Mouse (Mus musculus) B cell, adult 67 days (primary cell): ENCODE data around the gene Csnk2b. TPM values are rescaled to one million over a fixed set of nuclear protein-coding genes. Genes with fewer than 3 reads are reported as not detected.

Experiments used
- total RNA-seq, 2 experiments: library from RNA; stranded (reverse); gene quantifications; 4 replicates each; pipeline ENCODE4 v1.2.4; 2023

Csnk2b gene
- 100 to 1,000 TPM; 126 to 147 TPM for total RNA-seq

DNA sequence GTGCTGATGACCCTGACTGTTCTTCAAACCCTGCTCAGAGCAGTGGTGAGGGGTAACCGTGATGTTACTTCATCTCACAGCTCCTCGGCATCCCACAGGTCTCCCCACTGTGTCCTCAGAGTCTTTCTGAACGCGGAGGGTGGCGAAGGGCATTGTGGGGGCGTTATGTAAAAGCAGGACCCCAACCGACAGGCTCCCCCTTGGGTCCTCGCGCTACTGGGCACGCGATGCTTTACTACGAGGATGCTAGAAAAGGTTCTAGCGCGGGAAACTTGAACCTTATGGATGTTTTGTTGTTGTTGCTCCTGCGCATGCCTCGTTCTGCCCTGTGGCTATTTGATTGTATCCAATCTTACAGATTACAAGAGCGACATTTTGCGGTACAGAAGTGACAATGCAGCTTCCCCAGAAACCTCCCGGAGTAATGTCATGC is at the start of gene Csnk2b:
TSS of gene Csnk2b (minus strand) at position 183 of the 433 bp plus-strand sequence.

DNA sequence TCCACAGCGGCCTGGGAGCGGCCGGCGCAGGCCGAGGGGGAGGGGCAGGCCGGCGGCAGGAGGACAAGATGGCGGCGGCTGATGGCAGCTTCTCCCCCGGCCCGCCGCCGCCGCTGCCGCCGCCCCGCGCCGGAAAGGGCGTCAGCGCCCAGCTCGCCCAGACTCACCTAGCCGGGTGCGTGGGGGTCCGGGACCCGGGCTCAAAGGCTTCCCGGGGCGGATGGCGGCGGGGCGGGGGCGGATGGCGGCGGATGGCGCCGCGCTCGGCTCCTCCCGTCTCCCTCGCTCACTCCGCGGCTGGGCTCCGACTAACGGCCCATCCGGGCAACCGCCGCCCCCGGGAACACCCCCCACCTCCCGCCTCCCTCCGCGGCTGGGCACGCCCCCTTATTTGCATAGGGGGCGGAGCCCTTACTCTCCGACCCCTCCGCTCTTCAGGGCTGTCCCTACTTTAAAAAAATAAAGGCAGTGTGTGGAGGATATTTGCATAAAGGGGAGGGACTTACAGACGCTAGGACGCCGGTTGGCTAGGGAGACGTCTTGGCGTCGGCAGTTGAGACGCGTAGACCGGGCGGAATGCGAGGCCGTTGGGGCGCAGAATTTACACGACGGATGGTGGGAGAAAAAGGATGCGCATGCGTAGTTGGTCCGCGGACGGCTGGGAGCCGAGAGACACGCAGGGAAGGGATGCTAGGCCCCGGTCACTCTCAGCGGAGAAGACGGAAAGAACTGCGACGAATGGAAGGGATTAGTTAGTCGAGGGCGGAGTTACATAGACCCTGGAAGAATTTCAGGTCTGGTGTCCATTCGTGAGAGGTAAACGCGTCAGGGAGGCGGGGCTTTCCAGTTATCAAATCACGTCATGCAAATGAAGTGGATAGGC is 43.0 kb upstream of the Csnk2b start, which contains the start of gene Prrc2a:
TSS of gene Prrc2a (minus strand) at position 330 of the 883 bp plus-strand sequence.

DNA sequence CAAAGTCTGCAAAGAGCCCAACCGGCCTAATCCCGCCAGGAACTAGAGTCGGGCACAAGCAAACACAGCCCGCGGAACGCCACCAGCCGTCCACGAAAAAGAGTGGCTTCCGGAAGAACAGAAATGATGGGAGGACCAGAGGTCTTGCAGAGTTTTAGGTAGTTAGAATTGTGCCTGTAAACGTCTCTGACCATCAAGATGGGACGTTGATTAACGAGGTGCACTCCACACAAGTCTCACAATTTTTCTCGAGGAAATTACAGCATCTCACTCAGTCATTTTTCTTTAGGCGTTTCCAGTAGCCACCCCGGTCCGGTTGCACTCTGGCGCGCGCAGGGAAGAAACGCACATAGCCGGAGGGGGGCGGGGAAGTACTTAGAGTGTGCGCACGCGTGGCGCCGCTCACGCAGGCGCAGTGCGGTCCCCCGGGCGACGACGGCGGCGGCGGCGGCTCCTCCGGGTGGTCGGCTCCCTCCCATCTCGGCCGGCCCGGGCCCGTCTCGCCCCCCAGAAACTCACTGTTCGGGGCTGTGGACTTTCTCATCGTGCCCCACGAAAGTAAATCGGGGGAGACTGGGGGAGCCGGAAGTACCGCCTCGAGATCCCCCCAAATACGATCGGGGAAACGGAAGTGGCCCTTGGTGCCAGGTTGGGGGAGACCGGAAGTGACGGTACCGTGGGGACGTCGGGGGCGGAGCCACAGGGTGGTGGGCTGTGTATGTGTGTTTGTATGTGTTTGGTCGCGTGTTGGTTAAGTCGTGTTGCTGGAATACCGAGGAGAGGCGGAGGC is 13.1 kb upstream of the Csnk2b start, which contains the start of gene Bag6:
TSS of gene Bag6 (plus strand) at position 378 of the 790 bp plus-strand sequence.

DNA sequence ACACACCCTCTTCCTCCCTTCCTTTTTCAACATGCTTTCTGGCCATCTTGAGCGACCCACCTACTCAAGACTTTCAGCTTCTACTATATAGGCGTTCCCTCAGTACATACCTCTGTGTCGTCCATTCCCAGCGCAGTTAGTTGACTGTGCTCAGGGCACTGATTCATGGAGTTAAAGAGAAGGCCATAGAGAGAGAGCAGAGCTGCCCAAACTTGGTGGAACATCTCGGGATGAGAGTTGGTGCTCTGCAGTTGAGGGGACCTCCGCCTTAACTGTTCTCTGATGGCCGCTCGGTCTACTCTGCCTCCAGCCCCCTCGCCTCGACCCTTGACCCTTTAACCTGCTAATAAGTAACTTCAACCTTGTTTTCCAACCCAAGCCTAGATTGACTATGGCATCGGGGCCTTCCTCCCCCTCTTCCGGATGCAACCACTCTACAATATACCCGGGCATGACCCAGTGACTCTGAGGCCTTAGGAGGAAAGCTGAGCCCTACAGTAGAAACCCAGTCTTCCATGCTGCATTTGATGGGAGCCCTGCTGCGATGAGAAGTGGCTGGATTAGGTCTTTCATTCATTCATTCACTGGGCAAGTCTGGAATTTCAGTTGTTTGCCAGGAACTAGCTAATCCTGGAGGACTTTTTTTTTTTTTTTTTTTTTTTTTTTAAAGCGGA is 9.8 kb upstream of the Csnk2b start, which contains the start of gene Apom:
TSS of gene Apom (minus strand) at position 551 of the 674 bp plus-strand sequence.

DNA sequence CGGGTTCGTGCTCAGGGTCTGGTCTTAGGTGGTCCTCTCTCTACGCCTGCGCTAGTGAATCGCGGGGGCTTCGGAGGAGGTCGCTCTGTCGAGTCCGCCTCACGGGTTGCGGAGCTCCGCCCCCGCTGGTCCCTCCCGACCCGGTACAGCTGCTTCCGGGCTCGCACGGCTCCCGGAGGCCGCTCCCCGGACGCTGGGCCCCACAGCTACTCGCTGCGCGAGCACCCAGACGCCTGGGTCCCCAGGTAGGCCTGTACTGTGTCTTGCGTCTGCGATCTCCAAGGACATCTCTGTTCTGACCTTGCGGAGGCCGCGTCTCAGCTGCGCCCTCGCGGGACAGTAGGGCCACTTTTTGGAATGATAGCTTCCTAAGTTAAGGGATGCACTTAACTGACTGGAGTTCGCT is 4.4 kb upstream of the Csnk2b start, which contains the start of gene D17H6S53E:
TSS of gene D17H6S53E (plus strand) at position 168 of the 406 bp plus-strand sequence.

DNA sequence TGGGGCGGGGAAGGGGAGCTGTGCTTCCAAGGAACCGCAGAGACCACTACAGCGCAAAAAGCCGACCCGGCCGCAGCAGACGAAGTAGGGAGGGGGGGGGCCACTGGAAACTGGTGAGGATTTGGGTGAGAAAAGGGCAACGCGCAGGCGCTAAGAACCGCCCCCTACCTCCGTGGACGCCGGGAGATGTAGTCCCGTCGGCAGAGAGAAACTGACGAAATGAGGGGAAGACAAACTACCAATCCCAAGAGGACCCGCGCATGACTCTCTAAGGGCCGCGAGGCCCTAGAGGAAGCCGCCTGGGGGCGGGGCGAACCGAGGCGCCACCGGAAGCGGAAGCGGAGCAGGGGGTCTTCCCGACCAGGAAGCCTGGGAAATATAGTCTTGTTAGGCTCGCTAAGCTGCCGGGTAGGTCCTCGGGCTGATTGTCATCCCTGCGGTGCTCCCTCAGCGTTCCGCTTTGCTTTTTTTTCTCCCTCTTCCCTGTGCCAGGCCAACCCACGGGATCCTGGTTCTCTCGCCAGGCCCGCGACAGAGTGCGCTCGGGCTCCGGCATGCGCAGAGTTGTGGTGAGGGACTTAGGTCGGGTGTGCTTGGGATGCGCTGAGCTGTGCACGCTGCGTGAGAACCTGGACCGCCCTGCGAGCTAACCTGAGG is 582 bp downstream of the Csnk2b start, which contains the start of gene Gpank1:
TSS of gene Gpank1 (plus strand) at position 313 of the 657 bp plus-strand sequence.

DNA sequence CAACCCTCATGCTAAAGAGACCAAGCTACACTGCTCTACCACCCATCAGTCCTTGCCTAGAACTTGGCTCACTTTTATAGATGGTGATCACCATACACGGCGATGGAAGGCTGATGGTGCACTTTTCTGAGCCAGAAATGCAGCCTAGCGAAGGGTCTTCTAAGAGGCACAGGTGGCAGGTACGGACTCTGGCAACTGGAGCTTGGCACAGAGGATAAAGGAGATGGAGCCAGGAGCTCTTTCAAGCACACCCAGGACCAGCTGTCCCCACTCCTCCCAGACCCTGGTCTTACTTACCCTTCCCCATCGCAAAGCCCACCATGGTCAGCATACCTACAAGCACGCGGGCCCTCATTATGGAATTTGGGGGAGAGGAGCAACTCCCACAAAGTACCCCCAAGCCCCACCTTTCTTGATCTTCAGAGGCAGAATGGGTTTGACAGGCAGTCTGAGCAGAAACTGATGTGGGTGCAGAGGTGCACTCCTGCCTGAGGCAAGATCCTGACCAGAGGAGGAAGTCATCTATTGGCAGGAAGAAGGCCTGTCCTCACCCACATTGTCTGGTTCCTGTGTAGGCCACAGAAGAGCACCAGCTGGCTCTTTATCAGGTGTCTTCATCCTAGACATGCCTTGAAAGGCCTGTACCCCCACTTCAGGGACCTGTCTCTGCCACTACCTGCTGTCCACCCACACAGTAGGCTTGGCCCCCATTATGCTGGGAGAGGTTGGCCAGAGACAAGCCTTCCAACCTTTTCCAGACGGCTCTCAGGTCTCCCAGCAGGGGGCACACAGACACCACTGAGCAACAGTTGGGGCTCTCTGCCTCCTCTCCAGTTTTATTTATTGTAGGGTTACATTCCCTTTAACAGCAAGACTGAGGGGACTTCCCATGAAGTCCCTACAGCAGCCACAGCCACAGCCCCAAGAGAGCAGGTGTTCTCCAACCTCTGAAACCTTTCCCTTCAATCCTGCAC is 6.5 kb downstream of the Csnk2b start, which contains the start of gene Ly6g5b:
TSS of gene Ly6g5b (minus strand) at position 383 of the 974 bp plus-strand sequence.

DNA sequence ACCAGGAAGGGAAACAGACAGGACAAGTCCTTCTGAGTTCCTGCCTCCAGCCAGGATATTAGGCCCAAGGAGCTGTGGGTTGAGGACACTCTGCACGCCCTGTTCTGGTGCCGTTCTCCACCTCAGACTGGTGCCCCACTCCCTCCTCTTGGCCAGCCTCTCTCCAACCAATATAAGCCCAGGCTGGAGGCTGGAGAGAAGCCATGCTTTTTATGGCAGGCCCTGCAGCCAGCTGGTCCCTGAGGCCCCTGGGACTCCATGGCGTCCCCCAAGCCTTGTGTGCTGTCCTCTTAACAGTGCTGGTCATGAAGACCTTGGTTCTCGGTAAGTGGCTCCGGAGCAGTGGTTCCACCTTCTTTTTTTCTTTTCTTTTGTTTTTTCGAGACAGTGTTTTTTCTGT is 13.8 kb downstream of the Csnk2b start, which contains the start of gene Ly6g5c:
TSS of gene Ly6g5c (plus strand) at position 183 of the 400 bp plus-strand sequence.

DNA sequence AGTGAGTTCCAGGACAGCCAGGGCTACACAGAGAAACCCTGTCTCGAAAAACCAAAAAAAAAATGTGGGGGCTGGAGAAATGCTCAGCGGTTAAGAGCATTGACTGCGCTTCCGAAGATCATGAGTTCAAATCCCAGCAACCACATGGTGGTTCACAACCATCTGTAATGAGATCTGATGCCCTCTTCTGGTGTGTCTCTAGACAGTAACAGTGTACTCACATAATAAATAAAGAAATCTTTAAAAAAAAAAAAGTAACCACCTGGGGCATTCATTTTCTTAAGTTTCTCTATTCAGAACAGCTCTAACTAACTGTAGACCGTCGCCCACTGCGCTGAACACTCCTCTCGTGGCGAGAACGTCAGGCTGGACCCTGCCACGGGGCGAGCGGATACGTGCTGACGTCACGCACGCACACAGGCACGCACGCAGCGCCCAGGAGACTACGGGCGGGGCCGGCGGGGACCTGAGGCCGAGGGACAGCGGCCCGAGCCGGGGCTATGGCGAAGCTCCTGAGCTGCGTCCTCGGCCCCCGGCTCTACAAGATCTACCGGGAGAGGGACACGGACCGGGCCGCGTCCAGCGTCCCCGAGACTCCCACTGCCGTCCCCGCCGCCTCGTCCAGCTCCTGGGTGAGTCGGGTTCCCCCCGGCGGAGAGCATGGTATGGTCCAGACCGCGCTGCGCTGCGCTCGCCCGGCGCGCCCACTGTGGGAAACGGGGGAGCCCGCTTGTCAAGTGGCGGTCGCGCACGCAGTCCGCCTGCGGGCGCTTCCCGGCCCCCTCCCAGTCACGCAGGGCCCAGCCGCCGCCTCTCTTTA is 32.8 kb downstream of the Csnk2b start, which contains the start of gene Abhd16a:
TSS of gene Abhd16a (plus strand) at position 439 of the 820 bp plus-strand sequence.

DNA sequence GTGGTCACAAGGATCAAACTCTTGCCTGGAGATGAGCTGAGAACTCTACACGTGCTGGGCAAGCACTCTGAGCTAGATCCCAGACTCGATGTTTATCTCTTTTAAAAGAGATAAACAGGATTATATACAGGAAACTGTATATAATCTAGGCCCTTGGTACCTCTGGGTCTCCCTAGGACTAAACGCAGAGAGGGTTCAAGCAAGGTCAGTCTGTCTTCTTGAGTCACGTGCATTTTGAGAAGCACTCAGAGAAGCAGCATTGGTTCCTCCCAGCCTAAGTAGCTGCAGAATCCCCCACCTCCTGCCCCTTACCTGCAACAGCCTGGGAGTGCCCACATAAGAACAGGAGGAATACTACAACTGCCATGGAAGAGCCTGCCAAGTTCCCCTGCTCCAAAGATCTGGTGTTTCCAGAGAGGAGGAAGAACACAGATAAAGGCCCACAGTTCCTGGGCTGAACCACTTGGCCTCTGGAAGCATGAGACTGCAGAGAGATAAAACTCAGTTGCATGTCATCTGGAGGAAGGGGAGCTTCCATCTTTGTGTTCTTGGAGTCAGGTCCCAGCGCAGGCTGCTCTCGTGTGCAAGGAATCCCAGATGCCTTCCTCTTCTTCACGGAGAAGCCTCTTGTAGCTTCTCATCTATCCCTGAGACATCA is 36.5 kb downstream of the Csnk2b start, which contains the start of gene Ly6g6f:
TSS of gene Ly6g6f (minus strand) at position 403 of the 658 bp plus-strand sequence.

DNA sequence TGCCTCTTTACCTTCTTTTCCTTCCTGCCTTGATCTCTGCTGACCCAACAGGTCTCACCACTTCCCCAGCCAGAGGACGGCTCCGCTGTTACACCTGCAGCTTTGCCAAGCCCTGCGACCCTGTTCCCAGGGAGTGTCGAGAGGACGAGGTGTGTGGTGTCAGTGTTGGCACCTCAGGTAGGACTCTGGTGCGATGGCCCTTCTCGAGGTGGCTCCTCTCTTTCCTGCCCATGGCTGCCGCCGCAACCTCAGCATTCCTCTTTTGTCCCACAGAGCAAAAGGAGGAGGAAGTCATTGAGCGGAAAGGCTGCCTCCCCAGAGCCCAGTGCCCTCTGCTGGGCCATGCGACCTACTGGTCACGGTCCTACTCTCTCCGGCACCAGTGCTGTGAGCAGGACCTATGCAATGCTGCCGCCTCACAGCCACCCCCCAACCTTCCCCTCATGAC is 44.0 kb downstream of the Csnk2b start, which contains the start of gene Ly6g6d:
TSS of gene Ly6g6d (minus strand) at position 280 of the 448 bp plus-strand sequence.

DNA sequence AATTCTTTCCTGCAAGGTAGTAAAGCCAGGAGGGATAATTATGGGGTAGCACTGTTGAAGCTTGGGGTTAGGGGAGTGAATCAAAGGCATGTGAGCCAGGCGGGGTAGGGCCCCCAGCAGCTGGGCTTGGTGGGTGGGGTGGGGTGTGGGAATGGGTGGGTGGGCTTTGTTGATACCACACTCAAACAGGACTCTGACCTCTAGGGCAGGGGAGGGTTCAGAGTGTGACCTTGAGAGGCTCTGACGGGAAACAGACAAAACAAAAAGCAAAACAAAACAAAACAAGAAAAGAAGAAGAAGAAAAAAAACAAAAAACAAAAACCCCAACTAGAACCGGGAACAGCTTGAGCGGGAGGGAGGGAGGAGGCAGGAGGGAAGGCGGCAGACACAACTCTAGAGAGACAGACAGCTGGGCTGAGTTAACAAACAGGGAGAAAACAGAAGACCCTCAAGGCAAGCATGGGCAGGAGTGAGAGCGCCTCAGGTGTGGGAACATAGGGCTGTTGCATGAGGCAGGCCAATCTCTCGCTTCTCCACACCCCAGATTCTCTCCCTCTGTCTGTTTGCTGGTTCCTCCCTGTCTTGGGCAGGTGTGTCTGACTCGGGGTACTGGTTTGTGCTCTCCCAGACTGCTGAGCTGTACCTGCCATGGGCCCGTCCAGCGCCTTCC is 45.2 kb downstream of the Csnk2b start, which contains the start of gene Ly6g6e:
TSS of gene Ly6g6e (plus strand) at position 396 of the 670 bp plus-strand sequence.

Other genes starting within 250 kb of the Csnk2b start
- 10 to 100 TPM in 1 of 2 experiments, 1 to 10 TPM in 1; 9.4 to 13.1 TPM for gene Zbtb12, start 242.6 kb downstream of the Csnk2b start, total RNA-seq
- not detected for gene Gm20547, start 240.0 kb downstream of the Csnk2b start, total RNA-seq
- 1 to 10 TPM; 2.4 to 2.6 TPM for gene C2, start 223.8 kb downstream of the Csnk2b start, total RNA-seq
- 100 to 1,000 TPM; 169 to 178 TPM for gene Ehmt2, start 223.6 kb downstream of the Csnk2b start, total RNA-seq
- not detected for gene Slc44a4, start 207.6 kb downstream of the Csnk2b start, total RNA-seq
- gene Neu1, start 190.8 kb downstream of the Csnk2b start, total RNA-seq: 10 to 100 TPM; 64.3 to 86.9 TPM
- gene Hspa1b, start 162.8 kb downstream of the Csnk2b start, total RNA-seq: 100 to 1,000 TPM in 1 of 2 experiments, 1 to 10 TPM in 1; 9.1 to 108 TPM
- not detected for gene Gm20481, start 152.1 kb downstream of the Csnk2b start, total RNA-seq
- gene Hspa1a, start 149.9 kb downstream of the Csnk2b start, total RNA-seq: 10 to 100 TPM in 1 of 2 experiments, 1 to 10 TPM in 1; 3.8 to 37.9 TPM
- gene Hspa1l, start 149.3 kb downstream of the Csnk2b start, total RNA-seq: not detected
- gene Lsm2, start 140.2 kb downstream of the Csnk2b start, total RNA-seq: 10 to 100 TPM; 32.1 to 32.7 TPM
- 100 to 1,000 TPM; 290 to 310 TPM for gene Vars, start 121.1 kb downstream of the Csnk2b start, total RNA-seq
- under 1 TPM; 0.50 to 0.75 TPM for gene Vwa7, start 105.5 kb downstream of the Csnk2b start, total RNA-seq
- 1 to 10 TPM; 4.8 to 5.7 TPM for gene Sapcd1, start 94.0 kb downstream of the Csnk2b start, total RNA-seq
- gene Msh5, start 75.3 kb downstream of the Csnk2b start, total RNA-seq: 10 to 100 TPM in 1 of 2 experiments, 1 to 10 TPM in 1; 9.7 to 13.8 TPM
- gene Clic1, start 72.1 kb downstream of the Csnk2b start, total RNA-seq: 100 to 1,000 TPM; 210 to 218 TPM
- gene Ddah2, start 63.0 kb downstream of the Csnk2b start, total RNA-seq: 1 to 10 TPM; 3.4 to 5.2 TPM
- not detected for gene Ly6g6c, start 56.7 kb downstream of the Csnk2b start, total RNA-seq
- gene Mpig6b, start 55.9 kb downstream of the Csnk2b start, total RNA-seq: not detected
- gene Ly6g6e, start 45.2 kb downstream of the Csnk2b start, total RNA-seq: not detected
- gene Ly6g6d, start 44.0 kb downstream of the Csnk2b start, total RNA-seq: not detected
- gene Ly6g6f, start 36.4 kb downstream of the Csnk2b start, total RNA-seq: not detected
- 10 to 100 TPM; 71.6 to 74.8 TPM for gene Abhd16a, start 32.8 kb downstream of the Csnk2b start, total RNA-seq
- not detected for gene Ly6g5c, start 13.8 kb downstream of the Csnk2b start, total RNA-seq
- 1 to 10 TPM; 1.5 to 1.7 TPM for gene Ly6g5b, start 6.6 kb downstream of the Csnk2b start, total RNA-seq
- 10 to 100 TPM; 31.1 to 34.0 TPM for gene Gpank1, start 598 bp downstream of the Csnk2b start, total RNA-seq
- gene D17H6S53E, start 4.3 kb upstream of the Csnk2b start, total RNA-seq: 10 to 100 TPM; 16.6 to 25.1 TPM
- under 1 TPM; 0.56 to 0.93 TPM for gene Apom, start 10.0 kb upstream of the Csnk2b start, total RNA-seq
- gene Bag6, start 13.1 kb upstream of the Csnk2b start, total RNA-seq: 100 to 1,000 TPM; 412 to 463 TPM
- 100 to 1,000 TPM; 364 to 379 TPM for gene Prrc2a, start 42.8 kb upstream of the Csnk2b start, total RNA-seq
- 1 to 10 TPM; 1.7 to 5.1 TPM for gene Aif1, start 54.0 kb upstream of the Csnk2b start, total RNA-seq
- 10 to 100 TPM; 32.6 to 54.4 TPM for gene Lst1, start 66.4 kb upstream of the Csnk2b start, total RNA-seq
- gene Ltb, start 72.4 kb upstream of the Csnk2b start, total RNA-seq: 100 to 1,000 TPM; 669 to 686 TPM
- gene Tnf, start 80.0 kb upstream of the Csnk2b start, total RNA-seq: 10 to 100 TPM in 1 of 2 experiments, 1 to 10 TPM in 1; 9.6 to 14.5 TPM
- gene Lta, start 83.3 kb upstream of the Csnk2b start, total RNA-seq: 10 to 100 TPM; 45.0 to 61.0 TPM
- not detected for gene Gm16181, start 98.8 kb upstream of the Csnk2b start, total RNA-seq
- gene Atp6v1g2, start 111.6 kb upstream of the Csnk2b start, total RNA-seq: 1 to 10 TPM; 1.2 to 2.9 TPM
- 10 to 100 TPM; 11.2 to 16.2 TPM for gene Nfkbil1, start 113.7 kb upstream of the Csnk2b start, total RNA-seq
- 100 to 1,000 TPM; 440 to 473 TPM for gene Ddx39b, start 119.7 kb upstream of the Csnk2b start, total RNA-seq
- gene H2-D1, start 140.7 kb upstream of the Csnk2b start, total RNA-seq: 1,000 to 10,000 TPM; 1,708 to 1,769 TPM
- gene H2-Q1, start 198.4 kb upstream of the Csnk2b start, total RNA-seq: 10 to 100 TPM in 1 of 2 experiments, 1 to 10 TPM in 1; 9.7 to 10.1 TPM
- 1 to 10 TPM; 8.2 to 8.9 TPM for gene H2-Q2, start 220.2 kb upstream of the Csnk2b start, total RNA-seq